Mouse (Mus musculus) gastrocnemius, adult 8-10 months (tissue): ENCODE data around the gene Pcbp2. TPM values are rescaled to one million over a fixed set of nuclear protein-coding genes. Genes with fewer than 3 reads are reported as not detected.
A peak's percentile ranks its signal among the peaks of the same experiment; 100 is the strongest.

Source experiments
- DNase-seq, 2 experiments: peaks; one replicate each; pipeline ENCODE4 v3.0.0; 2022; ENCODE audit warnings: low spot score in 2 of 2
- total RNA-seq, 4 experiments: library from RNA; stranded (reverse); gene quantifications; 2 replicates each; pipeline ENCODE4 v1.2.4; 2022

Pcbp2 gene
- 100 to 1,000 TPM; 379 to 451 (median 385) TPM for total RNA-seq

DNA sequence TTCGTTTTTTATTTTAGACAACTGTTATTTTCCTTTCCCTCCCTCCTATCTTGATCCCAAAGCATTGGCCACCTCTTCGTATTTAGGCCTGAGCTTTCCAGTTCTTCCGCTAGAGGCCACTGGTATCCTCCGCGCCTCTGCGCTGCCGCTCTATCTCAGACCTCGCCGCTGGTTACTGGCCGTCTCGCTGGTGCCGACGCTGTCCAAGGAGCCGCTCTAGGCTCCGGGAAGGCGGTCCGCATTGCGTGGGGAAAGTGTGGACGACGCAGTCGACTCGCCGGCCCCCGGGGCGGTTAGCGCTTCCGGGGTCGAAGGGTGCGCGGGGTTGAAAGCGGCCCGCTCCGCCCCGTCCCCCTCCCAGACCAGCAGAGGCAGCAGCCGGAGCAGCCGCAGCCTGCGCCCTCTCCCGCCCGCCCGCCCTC is at the start of gene Pcbp2:
Pcbp2 (plus strand) TSS at position 357 of the 422 bp plus-strand sequence.
- DNase-seq = peak; percentile 91 to 94

DNA sequence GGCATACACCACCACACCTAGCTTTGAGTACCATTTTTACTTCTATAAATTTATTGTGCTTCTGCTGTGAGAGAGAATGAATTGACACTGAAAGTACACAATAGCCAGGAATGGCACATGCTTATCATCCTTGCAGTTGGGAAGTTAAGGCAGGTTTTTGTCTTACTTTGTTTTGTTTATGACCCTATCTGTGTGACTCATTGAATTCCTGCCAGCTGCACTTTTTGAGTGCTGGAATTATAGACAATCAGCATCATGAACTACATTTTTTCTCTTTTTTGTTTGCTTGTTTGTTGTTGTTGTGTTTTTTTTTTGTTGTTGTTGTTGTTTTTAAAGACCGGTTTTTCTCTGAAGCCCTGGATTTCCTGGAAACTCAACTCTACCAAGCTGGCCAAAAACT is 49.4 kb upstream of the Pcbp2 start:
- DNase-seq = no peak

DNA sequence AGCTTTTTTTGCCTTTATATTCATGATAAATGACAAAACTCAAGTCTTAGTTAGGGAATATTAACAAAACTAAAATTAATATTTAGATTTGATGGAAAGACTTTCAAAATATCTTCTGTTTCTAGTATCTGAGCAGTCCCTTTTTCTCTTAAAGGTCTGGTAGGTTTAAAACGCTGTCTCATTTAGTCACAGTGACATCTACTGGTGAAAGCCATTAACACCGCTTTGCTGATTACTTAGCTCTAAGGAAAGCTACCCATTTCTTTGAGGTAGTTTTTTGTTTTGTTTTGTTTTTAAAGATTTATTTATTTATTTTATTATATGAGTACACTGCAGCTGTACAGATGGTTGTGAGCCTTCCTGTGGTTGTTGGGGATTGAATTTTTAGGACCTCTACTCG is 48.9 kb upstream of the Pcbp2 start:
- no peak for DNase-seq

DNA sequence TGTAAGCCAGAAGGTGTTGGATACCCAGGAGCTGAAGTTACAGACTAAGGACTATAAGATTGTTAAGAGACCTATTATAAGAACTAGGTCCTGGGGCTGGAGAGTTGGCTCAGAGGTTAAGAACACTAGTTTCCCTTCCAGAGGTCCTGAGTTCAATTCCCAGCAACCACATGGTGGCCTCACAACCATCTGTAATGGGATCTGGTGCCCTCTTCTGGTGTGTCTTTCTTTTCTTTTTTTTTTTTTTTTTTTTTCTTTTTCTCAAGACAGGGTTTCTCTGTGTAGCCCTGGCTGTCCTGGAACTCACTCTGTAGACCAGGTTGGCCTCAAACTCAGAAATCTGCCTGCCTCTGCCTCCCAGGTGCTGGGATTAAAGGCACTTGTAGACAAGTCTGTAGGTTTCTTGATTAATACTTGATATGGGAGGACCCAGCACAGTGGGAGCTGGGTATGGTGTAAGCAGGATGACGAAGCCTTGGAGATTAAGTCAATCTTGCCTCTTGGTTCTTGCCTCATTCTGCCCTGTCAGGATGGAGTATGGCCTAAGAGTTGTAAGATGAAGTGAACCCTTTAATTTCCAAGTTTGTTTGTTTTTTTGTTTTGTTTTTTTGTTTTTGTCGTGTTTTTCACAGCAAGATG is 46.6 kb upstream of the Pcbp2 start:
- DNase-seq = no peak

DNA sequence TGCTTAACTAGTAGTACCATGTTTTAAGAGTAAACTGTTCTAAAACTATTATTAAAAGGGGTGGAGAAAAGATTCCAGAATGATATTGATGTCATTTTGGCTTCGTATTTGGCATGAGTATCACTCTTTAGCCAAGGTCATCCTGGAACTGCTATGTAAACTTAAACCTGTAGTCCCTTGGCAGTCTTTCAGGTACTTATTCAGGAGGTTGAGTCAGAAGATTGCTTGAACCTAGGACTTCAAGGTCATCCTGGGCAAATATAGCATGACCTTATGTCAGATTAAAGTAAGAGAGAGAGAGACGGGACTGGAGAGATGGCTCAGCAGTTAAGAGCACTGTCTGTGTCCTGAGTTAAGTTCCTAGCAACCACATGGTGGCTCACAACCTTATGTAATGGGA is 45.7 kb upstream of the Pcbp2 start:
- DNase-seq = no peak

DNA sequence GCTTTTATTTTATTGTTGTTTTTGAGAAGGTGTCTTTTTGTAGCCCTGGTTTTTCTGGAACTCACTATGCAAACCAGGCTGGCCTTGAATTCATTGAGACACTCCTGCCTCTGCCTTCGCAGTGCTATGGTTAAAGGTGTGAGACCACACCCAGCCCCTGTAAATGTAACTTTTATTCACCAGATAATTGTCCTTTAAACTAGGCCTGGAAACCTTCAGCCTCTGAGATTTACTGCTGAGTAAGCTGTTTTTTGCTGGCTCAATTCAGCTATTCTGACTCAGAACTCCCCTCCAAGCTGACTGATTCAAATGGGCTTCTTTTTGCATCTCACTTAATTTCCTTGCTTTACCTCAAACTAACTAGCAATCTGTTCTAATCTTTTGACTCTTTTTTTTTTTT is 43.4 kb upstream of the Pcbp2 start:
- DNase-seq = no peak

DNA sequence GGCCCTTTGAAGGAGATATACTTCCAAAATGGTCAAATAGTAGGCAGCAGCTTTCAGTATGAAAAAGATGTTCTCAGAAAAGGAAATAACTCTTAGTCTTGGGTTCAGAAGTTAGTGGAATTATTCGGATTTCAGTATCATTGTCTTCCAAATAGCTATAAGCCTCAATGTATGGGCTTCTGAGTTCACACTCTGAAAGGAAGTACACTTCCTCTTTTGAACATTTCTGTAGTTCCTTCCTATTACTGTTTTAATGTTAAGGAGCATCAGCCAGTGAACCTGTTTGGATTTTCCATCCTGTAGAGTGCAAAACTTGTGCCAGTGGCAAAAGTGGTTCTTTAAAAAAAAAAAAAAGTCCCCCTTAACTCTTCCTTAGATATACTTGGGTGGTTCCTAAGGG is 38.3 kb upstream of the Pcbp2 start:
- no peak for DNase-seq

DNA sequence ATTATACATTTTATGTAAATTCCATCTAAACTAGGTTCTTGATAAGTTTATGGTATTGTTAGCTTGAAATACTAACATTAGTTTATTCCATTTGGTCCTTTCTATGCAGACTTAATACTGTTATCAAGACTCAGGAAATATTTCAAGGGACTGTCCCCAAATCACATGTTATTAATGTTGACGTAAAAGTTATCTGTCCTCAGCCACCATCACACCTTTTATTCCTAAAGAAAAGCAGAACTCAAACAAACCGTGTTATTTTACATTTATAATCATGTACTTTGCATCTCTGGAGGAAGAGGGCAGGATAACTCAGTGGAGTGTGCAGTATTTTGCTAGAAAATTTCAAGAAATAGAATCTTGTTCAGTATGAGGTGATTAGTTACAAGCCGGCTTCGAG is 37.2 kb upstream of the Pcbp2 start:
- DNase-seq = no peak

DNA sequence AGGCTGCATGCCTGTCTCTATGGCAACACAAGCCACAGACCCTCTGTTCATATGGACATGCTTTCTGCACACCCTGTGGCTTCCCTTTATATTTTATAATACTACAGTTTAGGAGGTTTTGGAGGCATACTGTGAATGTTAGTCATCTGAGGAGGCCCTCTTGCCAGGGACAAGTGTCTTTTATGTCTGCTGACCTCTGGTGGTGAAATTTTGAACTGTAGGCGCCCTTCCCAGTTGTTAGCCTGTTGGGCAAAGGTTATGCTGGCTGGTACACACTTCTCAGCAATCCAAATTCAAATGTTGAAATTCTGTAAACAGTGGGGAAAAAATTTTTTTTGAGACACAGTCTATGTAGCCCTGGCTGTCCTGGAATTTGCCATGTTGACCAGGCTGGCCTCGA is 27.8 kb upstream of the Pcbp2 start:
- peak; percentile 82 to 84 for DNase-seq

DNA sequence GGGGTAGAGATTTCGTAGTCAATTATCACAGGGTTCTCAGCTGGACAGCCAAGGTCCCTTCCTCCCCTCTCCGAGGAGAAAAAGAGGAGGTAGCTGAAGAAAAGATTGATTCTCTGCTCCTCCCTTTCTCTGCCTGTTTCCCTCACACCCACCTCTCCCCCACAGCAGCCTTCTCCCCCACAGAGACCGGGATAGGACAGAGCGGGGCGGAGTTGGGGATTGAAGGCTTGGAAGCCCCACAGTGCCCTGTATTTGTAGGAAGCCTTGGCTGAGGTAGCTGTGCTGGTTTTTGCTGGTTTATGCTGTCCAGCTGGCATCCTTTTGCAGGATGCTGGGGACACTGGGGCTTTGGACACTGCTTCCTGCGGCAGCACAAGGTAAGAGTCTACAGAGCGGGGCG is 25.2 kb upstream of the Pcbp2 start, which contains the start of gene Amhr2:
Amhr2 (plus strand) TSS at position 222 of the 400 bp plus-strand sequence.
- no peak for DNase-seq

DNA sequence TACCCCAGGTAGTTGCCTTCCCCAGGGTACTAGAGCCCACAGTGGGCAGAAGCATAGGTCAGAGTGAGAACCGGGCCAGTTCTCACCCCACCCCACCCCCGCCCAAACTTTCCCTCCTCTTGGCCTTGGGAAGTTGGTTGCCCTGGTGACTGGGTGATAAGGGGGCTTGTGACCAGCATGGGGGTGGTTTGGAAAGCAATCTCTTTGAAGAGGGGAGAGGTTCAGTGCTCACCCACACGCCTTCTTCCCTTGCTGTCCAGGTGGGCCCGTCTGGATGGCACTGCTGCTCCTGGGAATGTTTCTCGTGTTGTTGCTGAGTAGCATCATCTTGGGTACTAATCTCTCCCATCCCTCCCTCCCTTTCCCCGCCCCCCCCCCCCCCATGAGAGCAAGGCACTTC is 23.9 kb upstream of the Pcbp2 start:
- no peak for DNase-seq

DNA sequence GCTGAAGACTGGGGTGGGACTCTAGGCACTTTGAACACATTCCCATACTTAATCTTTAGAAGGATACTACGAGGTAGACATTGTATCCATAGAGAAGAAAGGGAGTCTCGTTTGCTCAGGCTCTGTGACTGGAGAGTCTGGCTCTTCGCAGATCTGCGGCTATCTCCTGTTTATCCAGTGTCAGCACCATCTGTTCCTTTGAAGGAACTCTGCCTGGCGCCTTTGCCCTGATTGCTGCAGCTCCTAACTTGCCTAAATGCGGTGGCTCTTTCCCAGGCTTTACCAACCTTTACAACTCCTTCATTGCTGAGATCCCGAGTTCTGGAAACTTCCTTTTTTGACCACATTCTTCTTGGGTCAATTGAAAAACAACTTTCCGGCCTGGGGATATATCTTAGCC is 21.0 kb upstream of the Pcbp2 start:
- DNase-seq = no peak

DNA sequence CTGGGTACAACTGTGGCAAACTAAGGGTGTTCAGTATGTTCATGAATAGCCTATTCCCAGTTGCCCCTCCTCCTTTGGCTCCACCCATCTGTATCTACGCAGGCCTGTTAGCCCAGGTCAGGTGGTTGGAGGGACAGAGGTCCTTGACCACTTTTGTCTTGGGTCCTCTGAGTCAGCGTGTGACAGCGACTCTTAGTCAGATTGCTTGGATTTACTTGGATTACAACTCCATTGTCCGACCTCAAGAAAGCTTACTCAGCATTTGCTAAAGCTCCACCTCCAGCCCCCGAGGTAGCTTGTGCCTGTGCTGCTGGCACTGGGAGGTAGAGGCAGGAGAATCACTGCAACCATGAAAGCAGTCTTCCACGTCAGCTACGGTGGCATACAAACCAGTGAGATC is 19.4 kb upstream of the Pcbp2 start:
- DNase-seq = no peak

DNA sequence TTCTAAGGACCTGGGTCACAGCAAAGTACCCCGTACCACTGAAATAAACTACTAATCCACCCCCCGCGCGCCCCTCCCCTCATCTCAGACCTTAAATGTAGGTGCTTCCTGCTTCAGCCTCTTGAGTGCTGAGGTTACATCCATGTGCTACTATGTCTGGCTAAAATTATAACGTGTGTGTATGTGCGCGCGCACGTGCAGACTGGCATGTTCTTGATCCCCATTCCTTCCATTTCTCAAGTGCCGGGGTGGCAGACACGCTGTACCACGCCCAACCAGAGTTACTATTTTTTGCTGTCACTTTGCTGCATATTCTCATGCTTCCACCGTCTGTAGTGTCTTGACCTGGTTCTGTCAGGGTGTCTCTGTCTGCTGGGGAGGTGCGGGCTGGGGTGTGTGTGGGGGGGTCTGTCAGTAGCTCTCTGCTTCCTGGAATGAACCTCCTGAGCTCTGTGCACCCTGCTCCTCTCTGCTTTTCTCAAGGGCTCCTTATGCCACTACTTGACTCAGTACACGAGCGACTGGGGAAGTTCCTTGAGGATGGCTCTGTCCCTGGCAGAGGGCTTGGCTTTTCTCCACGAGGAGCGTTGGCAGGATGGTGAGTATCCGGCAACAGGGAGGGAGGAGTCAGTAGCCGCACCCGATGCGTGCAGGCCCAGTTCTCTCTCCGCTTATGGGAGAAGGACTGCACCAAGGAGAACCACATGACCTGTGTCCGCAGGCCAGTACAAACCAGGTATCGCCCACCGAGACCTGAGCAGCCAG is 18.5 kb upstream of the Pcbp2 start:
- DNase-seq = peak; percentile 38 to 50

DNA sequence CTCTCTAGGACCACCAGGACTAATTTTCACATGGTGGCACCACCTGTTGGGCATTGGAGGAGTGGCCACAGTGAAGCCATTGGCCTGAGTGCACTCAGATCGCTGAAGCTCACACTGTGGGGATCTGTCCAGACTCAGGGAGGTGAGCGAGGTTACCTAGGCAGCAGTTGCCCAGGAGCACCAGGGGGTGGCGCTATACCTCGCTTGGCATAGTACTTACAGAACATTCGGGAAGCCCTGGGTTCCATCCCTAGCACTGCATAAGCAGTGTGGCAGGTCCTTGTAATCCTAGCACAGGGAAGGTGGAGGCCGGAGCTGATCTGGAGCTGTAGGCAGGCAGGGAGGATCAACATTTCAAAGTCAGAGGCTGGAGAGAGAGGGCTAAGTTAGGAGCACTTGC is 14.3 kb upstream of the Pcbp2 start:
- no peak for DNase-seq

DNA sequence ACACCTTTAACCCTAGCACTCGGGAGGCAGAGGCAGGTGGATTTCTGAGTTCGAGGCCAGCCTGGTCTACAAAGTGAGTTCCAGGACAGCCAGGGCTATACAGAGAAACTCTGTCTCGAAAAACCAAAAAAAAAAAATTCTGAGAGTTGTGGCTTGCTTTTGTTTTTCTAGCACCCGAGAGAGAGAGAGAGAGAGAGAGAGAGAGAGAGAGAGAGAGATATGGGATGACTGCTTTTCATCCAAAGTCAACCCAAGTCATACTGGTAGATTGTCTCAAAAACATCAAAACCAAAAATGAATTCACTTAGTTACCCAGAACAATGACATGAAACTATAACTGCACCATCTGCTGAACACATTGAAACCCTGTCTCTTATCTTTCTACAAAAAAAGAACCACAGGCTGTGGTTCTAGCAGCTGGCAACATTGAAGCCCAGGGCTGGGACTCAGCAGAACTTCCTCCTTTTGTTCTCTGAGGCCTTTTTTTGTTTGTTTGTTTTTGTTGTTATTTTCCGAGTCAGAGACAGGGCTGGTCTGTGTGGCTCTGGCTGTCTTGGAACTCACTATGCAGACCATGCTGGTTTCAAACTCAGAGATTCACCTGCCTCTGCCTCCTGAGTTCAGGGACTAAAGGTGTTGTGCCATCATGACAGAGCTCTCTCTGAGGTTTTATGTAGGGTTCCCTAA is 12.1 kb upstream of the Pcbp2 start:
- no peak for DNase-seq

DNA sequence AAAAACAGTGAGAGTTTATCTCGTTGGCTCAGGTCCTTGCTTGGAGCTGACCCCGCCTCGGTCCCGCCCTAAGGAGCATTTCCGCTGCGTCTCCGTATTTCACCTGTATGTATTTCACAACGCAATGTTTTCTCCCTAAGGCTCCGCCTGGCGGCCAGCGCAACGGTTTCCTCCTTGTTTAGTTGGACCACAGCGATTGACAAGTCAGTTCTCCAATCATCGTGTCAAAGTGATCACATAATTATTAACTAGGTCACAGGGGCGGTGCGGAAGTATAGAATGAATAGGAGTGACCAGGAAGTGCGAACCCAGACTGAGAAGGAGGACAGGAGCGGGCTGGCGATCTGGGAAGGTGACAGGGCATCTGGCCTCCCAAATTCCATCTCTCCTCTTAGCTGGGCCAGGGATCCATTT is 11.4 kb upstream of the Pcbp2 start, which contains the start of gene Prr13:
Prr13 (plus strand) TSS at position 125 of the 414 bp plus-strand sequence.
- peak; percentile 82 to 87 for DNase-seq

DNA sequence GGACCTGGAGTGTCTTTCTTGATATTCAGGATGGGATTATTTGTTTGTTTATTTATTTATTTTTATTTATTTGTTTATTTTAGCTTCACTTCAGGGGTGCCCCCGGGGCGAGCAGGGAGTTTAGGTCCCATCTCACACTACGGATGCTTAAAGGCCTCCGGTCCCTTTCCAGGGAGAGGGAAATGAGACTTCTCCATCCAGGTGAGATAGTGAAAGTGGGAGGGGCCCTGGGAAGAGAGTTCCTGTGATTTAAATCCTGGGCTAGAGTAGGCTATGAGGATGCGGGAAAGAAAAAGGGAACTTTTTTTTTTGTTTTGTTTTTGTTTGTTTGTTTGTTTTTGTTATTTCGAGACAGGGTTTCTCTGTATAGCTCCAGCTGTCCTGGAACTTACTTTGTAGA is 11.0 kb upstream of the Pcbp2 start:
- DNase-seq = no peak

DNA sequence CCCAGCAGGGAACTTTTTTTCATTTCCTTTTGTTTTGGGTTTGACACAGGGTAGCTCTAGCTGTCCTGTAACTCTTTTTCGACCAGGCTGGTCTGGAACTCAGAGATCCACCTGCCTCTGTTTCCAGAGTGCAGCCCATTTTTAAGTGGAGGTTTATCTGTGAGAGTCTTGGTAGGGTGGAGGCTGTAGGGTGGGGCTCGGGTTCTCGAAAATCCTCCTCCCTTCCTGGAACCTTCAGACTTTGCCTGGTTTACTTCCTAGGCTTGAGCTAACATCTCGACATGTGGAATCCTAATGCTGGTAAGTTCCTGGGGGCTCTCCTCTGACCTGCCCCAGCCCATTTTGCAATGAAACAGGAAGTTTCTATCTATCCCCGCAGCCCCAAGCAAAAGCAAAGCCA is 10.5 kb upstream of the Pcbp2 start:
- no peak for DNase-seq

DNA sequence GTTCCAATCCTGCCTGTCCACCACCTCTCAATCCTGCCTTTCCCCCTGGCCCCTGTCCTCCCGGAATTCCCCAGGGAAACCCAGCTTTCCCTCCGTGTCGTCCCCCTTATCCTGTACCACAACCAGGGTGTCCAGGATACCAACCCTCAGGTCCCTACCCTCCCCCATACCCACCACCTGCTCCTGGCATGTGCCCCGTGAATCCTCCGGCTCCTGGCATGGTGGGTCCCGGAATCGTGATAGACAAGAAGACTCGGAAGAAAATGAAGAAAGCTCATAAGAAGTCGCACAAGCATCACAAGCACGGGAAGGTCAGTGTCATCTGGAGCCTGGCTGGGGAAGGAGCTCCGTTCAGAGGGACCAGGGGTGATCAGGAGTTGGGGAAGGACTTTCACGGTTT is 9.9 kb upstream of the Pcbp2 start:
- no peak for DNase-seq

DNA sequence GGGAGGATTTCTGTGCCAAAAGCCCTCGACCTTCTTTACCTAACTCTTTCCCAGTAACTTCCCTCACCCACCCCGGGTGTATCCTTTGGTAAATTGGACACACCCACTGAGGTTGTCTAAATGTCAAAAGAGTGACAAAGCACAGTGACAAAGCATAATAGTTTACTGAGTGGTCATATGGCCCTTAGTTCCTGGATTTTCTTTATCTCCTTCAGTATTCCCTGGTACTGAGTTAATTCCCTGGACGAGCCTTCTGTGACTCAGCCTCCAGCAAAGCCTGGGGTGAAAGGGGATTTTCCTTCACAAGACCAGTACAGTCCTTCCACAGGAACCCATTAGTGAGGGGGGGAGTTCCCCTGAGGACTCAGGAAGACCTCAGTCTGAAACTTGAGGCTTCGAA is 9.4 kb upstream of the Pcbp2 start:
- no peak for DNase-seq

DNA sequence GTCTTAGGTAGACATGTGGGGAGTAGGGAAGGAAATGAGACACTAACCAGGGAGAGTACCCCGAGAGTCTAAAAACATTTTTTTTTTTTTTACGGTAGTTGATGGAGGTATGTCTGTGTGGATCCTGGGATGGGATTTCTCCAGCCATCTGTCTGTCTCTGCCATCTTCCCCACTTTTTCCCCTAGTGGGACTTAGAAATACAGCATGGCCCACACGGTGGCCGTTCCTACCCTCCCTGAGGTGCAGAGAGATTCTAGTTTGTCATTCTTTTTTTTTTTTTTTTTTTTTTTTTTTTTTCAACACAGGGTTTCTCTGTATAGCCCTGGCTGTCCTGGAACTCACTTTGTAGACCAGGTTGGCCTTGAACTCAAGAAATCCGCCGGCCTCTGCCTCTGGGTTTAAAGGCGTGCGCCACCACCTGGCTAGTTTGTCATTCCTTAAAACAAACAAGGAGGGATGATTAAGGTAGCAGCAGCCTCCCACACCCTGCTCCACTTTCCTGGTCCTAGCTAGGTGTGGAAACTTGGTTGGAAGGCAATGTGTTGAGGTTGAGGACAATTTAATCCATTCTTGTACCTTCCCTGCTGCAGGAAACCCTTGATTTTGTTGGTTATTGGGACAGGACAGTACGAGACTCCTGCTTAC is 8.8 kb upstream of the Pcbp2 start:
- DNase-seq = no peak
